13 mouse cellular contexts compared by ENCODE assay signal in the genomic region with DNA sequence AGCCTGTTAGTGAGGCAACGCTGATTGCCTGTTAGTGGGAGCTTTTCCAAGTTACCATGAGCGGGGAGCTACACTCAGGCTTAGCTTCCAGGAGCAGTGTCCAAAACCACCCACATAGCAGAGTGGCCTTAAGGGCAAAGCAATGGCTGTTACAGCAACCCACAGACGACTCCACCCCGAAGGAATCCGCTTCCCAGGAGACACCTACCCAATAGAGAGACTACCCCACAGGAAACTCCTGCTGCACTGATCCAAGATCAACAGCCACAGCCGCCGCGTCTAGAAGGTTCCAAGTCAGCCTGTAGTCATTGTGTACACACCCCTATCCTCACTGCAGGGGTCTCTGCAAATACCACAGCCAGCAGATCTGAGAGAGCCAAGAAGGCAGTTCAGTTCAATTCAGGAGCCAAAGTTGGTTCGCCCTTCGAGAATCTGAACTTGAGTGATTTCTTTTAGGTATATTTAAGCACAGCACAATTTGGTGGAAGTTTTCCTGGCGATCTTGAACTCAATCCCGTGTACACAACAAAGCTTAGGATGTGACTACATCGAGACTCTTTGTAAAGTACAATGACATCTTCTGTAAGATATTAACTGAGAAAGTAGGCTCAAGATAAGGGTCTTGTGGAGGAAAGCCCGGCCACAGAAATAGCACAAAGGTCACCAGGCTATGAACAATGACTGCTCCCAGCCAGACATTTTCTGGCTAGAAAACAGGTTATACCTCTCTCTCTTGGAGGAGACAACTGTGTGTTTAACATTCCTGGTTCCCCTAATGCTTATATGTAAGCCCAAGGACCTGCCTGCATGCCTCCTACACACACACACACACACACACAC. TPM values are rescaled to one million over a fixed set of nuclear protein-coding genes. Genes with fewer than 3 reads are reported as not detected.
DNase-seq lines count a peak whose midpoint lies in the region; ATAC-seq lines count a peak whose summit lies in the region.
"Had no signal": no experiment of that assay in that cellular context is flagged by ENCODE, and none has a peak within 500 bp of the region (broad histone marks: within the 10 kb centered on the region; RNA-seq: fewer than 3 reads in every experiment).

No protein-coding gene starts in this region.

- no peaks in the 10 kb centered on the region for H3K36me3 ChIP-seq in forebrain, embryonic 10.5 days (replicated peaks)
- no peaks in the 10 kb centered on the region for H3K36me3 ChIP-seq in forebrain, embryonic 16.5 days (ENCODE audit: control insufficient read depth, insufficient read depth)

- peaks cover 38% of the 10 kb centered on the region for H3K27me3 ChIP-seq in forebrain, embryonic 10.5 days (ENCODE audit: poor library complexity, severe bottlenecking)
- no peaks in the 10 kb centered on the region for H3K27me3 ChIP-seq in forebrain, embryonic 16.5 days (replicated peaks; ENCODE audit: control insufficient read depth, insufficient read depth, low read length)

- no peak overlapping the region for H3K4me3 ChIP-seq in forebrain, embryonic 10.5 days
- H3K4me3 ChIP-seq in forebrain, embryonic 16.5 days (replicated peaks; ENCODE audit: low read length), result no peak overlapping the region
- H3K4me3 ChIP-seq: erythroblast, embryonic 14.5 days; megakaryocyte, embryonic 14.5 days had no signal

- peaks cover 16% of the 10 kb centered on the region for H3K4me1 ChIP-seq in forebrain, embryonic 10.5 days
- peaks cover 8% of the 10 kb centered on the region for H3K4me1 ChIP-seq in forebrain, embryonic 16.5 days (replicated peaks; ENCODE audit: control insufficient read depth, insufficient read depth, low read length)

- no peak overlapping the region for H3K9ac ChIP-seq in forebrain, embryonic 16.5 days (replicated peaks; ENCODE audit: low read depth, low read length)

- no peak for DNase-seq in forebrain, embryonic 10.5 days (ENCODE audit: extremely low spot score, low spot score)
- peak; percentile 26 for DNase-seq in 3134 (ENCODE audit: extremely low read depth, insufficient read length, low spot score)
- peak; percentile 98 for DNase-seq in heart, adult 11 months
- DNase-seq in heart, postnatal 4 days, result peak; percentile 46
- DNase-seq: cerebellum, adult 11 months had no signal

- H3K9me3 ChIP-seq in forebrain, embryonic 10.5 days, result no peaks in the 10 kb centered on the region
- no peaks in the 10 kb centered on the region for H3K9me3 ChIP-seq in forebrain, embryonic 16.5 days (ENCODE audit: control insufficient read depth, low read length)

- no peak overlapping the region for H3K4me2 ChIP-seq in forebrain, embryonic 16.5 days (ENCODE audit: low read length)

- 83% methylated on average over 14 of the region's 14 CpGs for WGBS in forebrain, embryonic 10.5 days
- WGBS in forebrain, embryonic 16.5 days, result 69% methylated on average over 14 of the region's 14 CpGs

- ATAC-seq in forebrain, embryonic 16.5 days, result no peak
- no peak for ATAC-seq in megakaryocyte, adult 5-6 weeks (ENCODE audit: poor library complexity, severe bottlenecking)
- no peak for ATAC-seq in cerebellum, adult (ENCODE audit: insufficient number of reproducible peaks, low FRiP score, low TSS enrichment)
- no peak for ATAC-seq in CD4-positive, CD25-positive, alpha-beta regulatory T cell, adult 4 months
- ATAC-seq: hindbrain, embryonic 16.5 days had no signal

- 0 out of 2 replicates have a peak overlapping the region, but pooled peaks have one; percentile 15 for H3K27ac ChIP-seq in forebrain, embryonic 10.5 days
- no peak overlapping the region for H3K27ac ChIP-seq in forebrain, embryonic 16.5 days (ENCODE audit: low read length)

RNA-seq across cellular contexts. Expression of a gene that starts 7.1 kb away (rescaled TPM):
- polyA plus RNA-seq in forebrain, embryonic 10.5 days (2016; fragmentation: Nextera tagmentation; extraction: Ambion mirVana), result 2.1 and 2.2 TPM in 2 replicates
- 0.39 and 0.53 TPM in 2 replicates for polyA plus RNA-seq in forebrain, embryonic 16.5 days (2015; fragmentation: Nextera tagmentation; extraction: Ambion mirVana)
- total RNA-seq in heart, postnatal 4 days (2021), result 1 to 10 TPM; 3.8 to 4.0 TPM
- not detected in 2 replicates for total RNA-seq in megakaryocyte, adult 5-6 weeks (2015)
- total RNA-seq in megakaryocyte, adult 5-6 weeks (2017), result not detected in 2 replicates
- not detected for polyA plus RNA-seq in CD4-positive, CD25-positive, alpha-beta regulatory T cell, adult 4 months (2017; shearing (Covaris generic))
- total RNA-seq: neutrophil, adult 5-6 weeks had no signal
- polyA plus RNA-seq: erythroblast, embryonic 14.5 days had no signal

RNA-seq across cellular contexts. Expression of a gene that starts 43.4 kb away (rescaled TPM):
- polyA plus RNA-seq in forebrain, embryonic 10.5 days (2016; fragmentation: Nextera tagmentation; extraction: Ambion mirVana), result 14.1 and 14.3 TPM in 2 replicates
- polyA plus RNA-seq in forebrain, embryonic 16.5 days (2015; fragmentation: Nextera tagmentation; extraction: Ambion mirVana), result 11.1 and 16.4 TPM in 2 replicates
- total RNA-seq in heart, postnatal 4 days (2021), result 10 to 100 TPM; 11.6 to 12.3 TPM
- 5.6 and 6.4 TPM in 2 replicates for total RNA-seq in megakaryocyte, adult 5-6 weeks (2015)
- 4.4 and 5.4 TPM in 2 replicates for total RNA-seq in megakaryocyte, adult 5-6 weeks (2017)
- under 1 TPM in 1 of 2 experiments, not detected in 1; 0.56 TPM for polyA plus RNA-seq in CD4-positive, CD25-positive, alpha-beta regulatory T cell, adult 4 months (2017; shearing (Covaris generic))
